7 mouse cellular contexts compared by ENCODE assay signal in genomic region chr15:99651163-99651872, GRCm38 (mm10). TPM values are rescaled to one million over a fixed set of nuclear protein-coding genes. Genes with fewer than 3 reads are reported as not detected.
DNase-seq lines count a peak whose midpoint lies in the region; ATAC-seq lines count a peak whose summit lies in the region.

Gene Racgap1, minus strand, starts transcription at chr15:99651656.

- no peak within 1 kb of the TSS for H3K27ac ChIP-seq in embryonic facial prominence, embryonic 11.5 days (replicated peaks; ENCODE audit: low read depth, low read length)
- peak within 1 kb of the TSS; percentile 94 for H3K27ac ChIP-seq in limb, embryonic 10.5 days
- no peak within 1 kb of the TSS for H3K27ac ChIP-seq in midbrain, embryonic 13.5 days

- H3K9ac ChIP-seq in embryonic facial prominence, embryonic 11.5 days (replicated peaks; ENCODE audit: low read length), result peak within 1 kb of the TSS; percentile 79
- peak within 1 kb of the TSS; percentile 78 for H3K9ac ChIP-seq in midbrain, embryonic 13.5 days (replicated peaks)

- no peaks in the 10 kb centered on the region for H3K36me3 ChIP-seq in embryonic facial prominence, embryonic 11.5 days (replicated peaks; ENCODE audit: control insufficient read depth, insufficient read depth, low read depth, low read length)
- no peaks in the 10 kb centered on the region for H3K36me3 ChIP-seq in limb, embryonic 10.5 days
- H3K36me3 ChIP-seq in midbrain, embryonic 13.5 days, result no peaks in the 10 kb centered on the region

- under 1% methylated on average over 63 of the region's 68 CpGs for WGBS in embryonic facial prominence, embryonic 11.5 days
- under 1% methylated on average over 66 of the region's 68 CpGs for WGBS in limb, embryonic 10.5 days
- under 1% methylated on average over 66 of the region's 68 CpGs for WGBS in midbrain, embryonic 13.5 days

- H3K4me2 ChIP-seq in embryonic facial prominence, embryonic 11.5 days (ENCODE audit: low read depth, low read length), result peak within 1 kb of the TSS; percentile 54
- H3K4me2 ChIP-seq in midbrain, embryonic 13.5 days (replicated peaks), result peak within 1 kb of the TSS; percentile 90

- H3K4me1 ChIP-seq in embryonic facial prominence, embryonic 11.5 days (ENCODE audit: control insufficient read depth, insufficient read depth, low read length), result peaks cover 4% of the 10 kb centered on the region
- peaks cover 56% of the 10 kb centered on the region for H3K4me1 ChIP-seq in limb, embryonic 10.5 days
- H3K4me1 ChIP-seq in midbrain, embryonic 13.5 days (replicated peaks), result peaks cover 69% of the 10 kb centered on the region

- peaks cover 10% of the 10 kb centered on the region for H3K27me3 ChIP-seq in embryonic facial prominence, embryonic 11.5 days (ENCODE audit: control insufficient read depth, insufficient read depth, low read length)
- peaks cover 41% of the 10 kb centered on the region for H3K27me3 ChIP-seq in limb, embryonic 10.5 days (ENCODE audit: low read depth, poor library complexity, severe bottlenecking)
- peaks cover 26% of the 10 kb centered on the region for H3K27me3 ChIP-seq in midbrain, embryonic 13.5 days

- peak within 1 kb of the TSS; percentile 71 for H3K4me3 ChIP-seq in embryonic facial prominence, embryonic 11.5 days (ENCODE audit: low read depth, low read length)
- peak within 1 kb of the TSS; percentile 94 for H3K4me3 ChIP-seq in limb, embryonic 10.5 days
- peak within 1 kb of the TSS; percentile 78 for H3K4me3 ChIP-seq in midbrain, embryonic 13.5 days (replicated peaks)

- DNase-seq in adrenal gland, postnatal 14 days, result peak; percentile 97
- peak; percentile 98 for DNase-seq in embryonic facial prominence, embryonic 11.5 days (ENCODE audit: low spot score)
- DNase-seq in kidney, adult 11 months, result peak; percentile 94
- DNase-seq in limb, embryonic 10.5 days (ENCODE audit: low spot score), result peak; percentile 95
- peak; percentile 92 for DNase-seq in spleen, adult 12 weeks (ENCODE audit: low spot score)

- peak; percentile 82 for ATAC-seq in embryonic facial prominence, embryonic 11.5 days (replicated peaks; ENCODE audit: insufficient number of reproducible peaks, low FRiP score, low TSS enrichment, low read depth)
- ATAC-seq in granulocyte monocyte progenitor cell, adult 5-6 weeks (replicated peaks; ENCODE audit: poor library complexity, severe bottlenecking), result peak; percentile 94
- peak; percentile 89 for ATAC-seq in midbrain, embryonic 13.5 days

- no peaks in the 10 kb centered on the region for H3K9me3 ChIP-seq in embryonic facial prominence, embryonic 11.5 days (replicated peaks; ENCODE audit: control insufficient read depth, low read length)
- no peaks in the 10 kb centered on the region for H3K9me3 ChIP-seq in limb, embryonic 10.5 days (replicated peaks)
- no peaks in the 10 kb centered on the region for H3K9me3 ChIP-seq in midbrain, embryonic 13.5 days

RNA-seq across cellular contexts. Expression of gene Racgap1, which starts in this region (rescaled TPM):
- total RNA-seq in adrenal gland, postnatal 14 days (2021), result 25.3 and 28.5 TPM in 2 replicates
- polyA plus RNA-seq in embryonic facial prominence, embryonic 11.5 days (2014; fragmentation: Nextera tagmentation; extraction: Ambion mirVana), result 147 and 152 TPM in 2 replicates
- 47.0 and 75.5 TPM in 2 replicates for total RNA-seq in granulocyte monocyte progenitor cell, adult 5-6 weeks (2014; fragmentation: Nextera tagmentation)
- total RNA-seq in granulocyte monocyte progenitor cell, adult 5-6 weeks (2017), result 76.4 and 80.0 TPM in 2 replicates
- polyA plus RNA-seq in limb, embryonic 10.5 days (2016; fragmentation: Nextera tagmentation; extraction: Ambion mirVana), result 128 and 138 TPM in 2 replicates
- 118 and 125 TPM in 2 replicates for polyA plus RNA-seq in midbrain, embryonic 13.5 days (2015; fragmentation: Nextera tagmentation; extraction: Ambion mirVana)
